Mouse (Mus musculus) midbrain, embryonic 11.5 days (tissue): ENCODE results near the gene Traip. TPM values are rescaled to one million over a fixed set of nuclear protein-coding genes. Genes with fewer than 3 reads are reported as not detected.

ENCODE experiments used
- polyA plus RNA-seq: library from polyadenylated mRNA; unstranded; fragments of >200 nt; fragmentation: Nextera tagmentation; extraction: Ambion mirVana; gene quantifications from 2 replicates; pipeline ENCODE4 v1.2.1, GENCODE M21; 2014

The Traip gene
- polyA plus RNA-seq, 1 experiment from 2014 or later = 37.2 TPM

Other genes starting within 250 kb of the Traip start
- gene Sema3f, start 239.7 kb upstream of the Traip start, polyA plus RNA-seq = 9.6 and 11.9 TPM in 2 replicates
- gene Rbm5, start 179.1 kb upstream of the Traip start, polyA plus RNA-seq = 186 and 191 TPM in 2 replicates
- 104 and 114 TPM in 2 replicates for gene Rbm6, start 76.9 kb upstream of the Traip start, polyA plus RNA-seq
- 14.8 and 16.8 TPM in 2 replicates for gene Mon1a, start 62.0 kb upstream of the Traip start, polyA plus RNA-seq
- gene Mst1r, start 43.3 kb upstream of the Traip start, polyA plus RNA-seq = 0.60 and 0.80 TPM in 2 replicates
- not detected in 2 replicates for gene Actl11, start 21.7 kb upstream of the Traip start, polyA plus RNA-seq
- 6.3 and 6.7 TPM in 2 replicates for gene Camkv, start 14.5 kb upstream of the Traip start, polyA plus RNA-seq
- gene Uba7, start 25.4 kb downstream of the Traip start, polyA plus RNA-seq = 5.5 and 7.5 TPM in 2 replicates
- 0.74 and 1.2 TPM in 2 replicates for gene Gm20661, start 32.9 kb downstream of the Traip start, polyA plus RNA-seq
- 20.7 and 25.3 TPM in 2 replicates for gene Inka1, start 35.7 kb downstream of the Traip start, polyA plus RNA-seq
- 2.2 and 3.3 TPM in 2 replicates for gene Cdhr4, start 42.4 kb downstream of the Traip start, polyA plus RNA-seq
- 0.82 TPM in 1 of 2 replicates, not detected in the other for gene Gm20662, start 46.2 kb downstream of the Traip start, polyA plus RNA-seq
- 31.6 and 34.8 TPM in 2 replicates for gene Ip6k1, start 52.4 kb downstream of the Traip start, polyA plus RNA-seq
- 18.3 and 19.2 TPM in 2 replicates for gene Gmppb, start 99.1 kb downstream of the Traip start, polyA plus RNA-seq
- gene Amigo3, start 103.0 kb downstream of the Traip start, polyA plus RNA-seq = 1.5 and 2.0 TPM in 2 replicates
- gene Mst1, start 130.3 kb downstream of the Traip start, polyA plus RNA-seq = 0.47 and 0.78 TPM in 2 replicates
- gene Rnf123, start 133.2 kb downstream of the Traip start, polyA plus RNA-seq = 27.2 and 29.2 TPM in 2 replicates
- gene Apeh, start 144.5 kb downstream of the Traip start, polyA plus RNA-seq = 53.0 and 67.3 TPM in 2 replicates
- 2.4 TPM in 2 replicates for gene Bsn, start 240.2 kb downstream of the Traip start, polyA plus RNA-seq